Mouse (Mus musculus) midbrain, embryonic 12.5 days (tissue): ENCODE data around the gene Olfr1279. TPM values are rescaled to one million over a fixed set of nuclear protein-coding genes. Genes with fewer than 3 reads are reported as not detected.
"Not testable (repeated sequence)": the region's sequence is repeated elsewhere in the genome, so short reads cannot be mapped to it uniquely, and the experiment has no call there.

Experiments used
- ATAC-seq: fragments of 200-750 bp; cut with Nextera tagmentation; 2 replicates; pipeline ENCODE4 v1.8.0; 2017; ENCODE audit warnings: low read depth, moderate TSS enrichment, moderate library complexity; ENCODE audit not compliant: low FRiP score
- H3K27ac ChIP-seq: fragments of 300-500 bp; sonication (generic); replicated peaks from 2 replicates; pipeline ENCODE4 v1.5.1; 2016; ENCODE audit warnings: mild to moderate bottlenecking
- H3K27me3 ChIP-seq: fragments of 300-500 bp; sonication (generic); 2 replicates; pipeline ENCODE4 v1.6.1; 2016; ENCODE audit warnings: mild to moderate bottlenecking
- H3K36me3 ChIP-seq: fragments of 300-500 bp; sonication (generic); 2 replicates; pipeline ENCODE4 v1.6.1; 2016
- H3K4me1 ChIP-seq: fragments of 300-500 bp; sonication (generic); 2 replicates; pipeline ENCODE4 v1.6.1; 2016
- H3K4me2 ChIP-seq: fragments of 300-500 bp; sonication (generic); replicated peaks from 2 replicates; pipeline ENCODE4 v1.6.1; 2016; ENCODE audit warnings: mild to moderate bottlenecking, moderate library complexity
- H3K4me3 ChIP-seq: fragments of 300-500 bp; sonication (generic); 2 replicates; pipeline ENCODE4 v1.5.1; 2016; ENCODE audit warnings: mild to moderate bottlenecking
- H3K9ac ChIP-seq: fragments of 300-500 bp; sonication (generic); replicated peaks from 2 replicates; pipeline ENCODE4 v1.6.1; 2016; ENCODE audit warnings: mild to moderate bottlenecking, moderate library complexity
- H3K9me3 ChIP-seq: fragments of 300-500 bp; sonication (generic); 2 replicates; pipeline ENCODE4 v1.6.1; 2016; ENCODE audit warnings: mild to moderate bottlenecking
- WGBS: fragments of 180-500 bp; shearing (Covaris S2); methylation state at CpG from one replicate; pipeline ENCODE4 v1.1.7; 2016; 5-methylcytosine and 5-hydroxymethylcytosine counted together
- polyA plus RNA-seq: library from polyadenylated mRNA; unstranded; fragments of >200 nt; fragmentation: Nextera tagmentation; extraction: Ambion mirVana; gene quantifications from 2 replicates; pipeline ENCODE4 v1.2.1, GENCODE M21; 2016

The Olfr1279 gene
- not detected in 2 replicates for polyA plus RNA-seq

DNA sequence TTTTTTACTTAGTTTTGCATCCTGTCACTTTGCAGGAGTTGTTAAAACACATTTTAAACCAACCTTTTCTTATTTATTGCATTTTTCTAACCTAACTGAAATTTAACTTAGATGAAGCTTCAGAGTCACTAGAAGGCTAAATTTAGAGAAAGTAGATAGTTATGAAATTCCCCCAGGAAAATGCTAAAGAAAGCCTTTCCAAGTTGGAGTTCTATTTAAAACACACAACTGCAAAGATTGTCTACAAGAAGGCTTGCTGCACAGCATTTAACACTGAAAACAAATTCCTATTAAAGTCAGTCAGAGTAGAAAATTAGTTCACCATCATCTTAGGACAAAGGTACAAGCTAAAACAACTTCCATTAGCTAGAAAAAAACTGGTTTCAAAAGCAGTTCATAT is at the start of gene Olfr1279:
Gene Olfr1279, plus strand, starts transcription at position 262 of the 400 bp plus-strand sequence.
- no peaks in the 10 kb centered on the region for H3K36me3 ChIP-seq
- no peak for ATAC-seq
- H3K9ac ChIP-seq, result no peak within 1 kb of the TSS
- no peak within 1 kb of the TSS for H3K4me2 ChIP-seq
- no peaks in the 10 kb centered on the region for H3K9me3 ChIP-seq
- H3K27me3 ChIP-seq, result no peaks in the 10 kb centered on the region
- H3K4me3 ChIP-seq, result no peak within 1 kb of the TSS
- H3K27ac ChIP-seq, result no peak within 1 kb of the TSS
- H3K4me1 ChIP-seq, result no peaks in the 10 kb centered on the region

DNA sequence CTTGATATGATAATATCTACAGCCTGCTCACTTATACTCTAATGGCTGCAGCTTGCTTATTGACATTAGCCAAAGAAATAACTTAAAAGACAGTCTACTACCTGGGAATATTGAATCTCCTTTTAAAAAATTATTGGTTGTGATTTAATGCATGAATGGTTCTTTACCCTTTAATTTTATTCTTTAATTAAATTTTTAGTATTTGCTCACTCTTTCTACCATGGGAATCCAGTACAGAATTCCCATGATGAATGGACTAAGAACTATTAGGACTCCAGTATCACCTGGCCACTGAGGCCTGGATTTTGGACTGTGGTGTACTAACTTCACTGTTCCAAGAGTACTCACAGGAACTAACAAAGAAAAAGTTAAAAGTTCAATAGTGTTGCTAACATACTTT is 46.2 kb upstream of the Olfr1279 start, which contains the start of gene Olfr1276:
Gene Olfr1276, plus strand, starts transcription at position 301 of the 400 bp plus-strand sequence.
- Histone ChIP-seq H3K4me1 (no peaks in the 10 kb centered on the region), H3K27ac (no peak within 1 kb of the TSS), H3K9me3 (no peaks in the 10 kb centered on the region), H3K4me3 (no peak within 1 kb of the TSS), H3K9ac (no peak within 1 kb of the TSS), H3K27me3 (no peaks in the 10 kb centered on the region), H3K4me2 (no peak within 1 kb of the TSS), H3K36me3 (no peaks in the 10 kb centered on the region)
- ATAC-seq, result no peak

DNA sequence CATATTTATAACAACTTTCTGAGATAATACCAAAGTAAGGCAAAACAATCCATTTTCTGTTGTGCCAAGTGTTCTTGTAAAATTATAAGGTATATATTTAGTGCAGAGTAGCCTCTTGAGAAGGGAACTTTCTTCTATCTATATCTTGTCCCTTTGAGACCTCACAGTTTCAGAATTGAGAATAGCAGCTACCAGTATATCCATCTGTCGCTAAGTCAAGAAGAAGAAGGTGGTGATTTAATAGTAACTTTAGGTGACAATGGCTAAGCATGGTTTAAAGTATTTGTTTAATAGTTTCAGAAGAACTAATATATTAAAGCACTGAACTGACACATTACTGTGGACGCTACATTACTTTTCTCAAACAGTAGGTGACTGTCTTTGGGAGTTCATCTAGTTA is 26.4 kb upstream of the Olfr1279 start, which contains the start of gene Olfr1277:
Gene Olfr1277, minus strand, starts transcription at position 101 of the 400 bp plus-strand sequence.
- no peak within 1 kb of the TSS for H3K4me2 ChIP-seq
- no peaks in the 10 kb centered on the region for H3K27me3 ChIP-seq
- no peaks in the 10 kb centered on the region for H3K9me3 ChIP-seq
- H3K4me1 ChIP-seq, result no peaks in the 10 kb centered on the region
- H3K36me3 ChIP-seq, result no peaks in the 10 kb centered on the region
- H3K27ac ChIP-seq, result no peak within 1 kb of the TSS
- WGBS, result 90% methylated on average over 2 of the region's 2 CpGs
- no peak for ATAC-seq
- no peak within 1 kb of the TSS for H3K4me3 ChIP-seq
- H3K9ac ChIP-seq, result no peak within 1 kb of the TSS

DNA sequence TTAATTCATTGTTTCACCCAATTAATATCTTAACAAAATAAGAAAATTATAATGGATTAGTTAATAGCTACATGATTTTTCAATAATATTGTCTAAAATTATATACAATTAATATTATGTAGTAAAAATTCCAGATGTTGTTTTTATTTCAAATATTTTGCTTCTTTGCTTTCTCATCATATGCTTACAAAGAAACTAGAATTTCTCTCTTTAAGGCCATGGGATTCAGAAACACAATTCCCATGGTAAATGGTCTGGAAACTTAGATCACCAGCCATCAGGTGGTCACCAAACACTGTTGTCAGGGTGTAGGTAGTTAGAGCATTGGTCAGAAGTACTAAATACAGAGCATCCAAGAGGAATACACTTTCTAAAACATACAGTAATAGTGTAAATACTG is 10.6 kb upstream of the Olfr1279 start, which contains the start of gene Olfr1278:
Gene Olfr1278, plus strand, starts transcription at position 301 of the 400 bp plus-strand sequence.
- ATAC-seq, result no peak
- Histone ChIP-seq H3K4me2 (no peak within 1 kb of the TSS), H3K27me3 (no peaks in the 10 kb centered on the region), H3K4me3 (no peak within 1 kb of the TSS), H3K36me3 (no peaks in the 10 kb centered on the region), H3K9me3 (no peaks in the 10 kb centered on the region), H3K9ac (no peak within 1 kb of the TSS), H3K4me1 (no peaks in the 10 kb centered on the region), H3K27ac (no peak within 1 kb of the TSS)

DNA sequence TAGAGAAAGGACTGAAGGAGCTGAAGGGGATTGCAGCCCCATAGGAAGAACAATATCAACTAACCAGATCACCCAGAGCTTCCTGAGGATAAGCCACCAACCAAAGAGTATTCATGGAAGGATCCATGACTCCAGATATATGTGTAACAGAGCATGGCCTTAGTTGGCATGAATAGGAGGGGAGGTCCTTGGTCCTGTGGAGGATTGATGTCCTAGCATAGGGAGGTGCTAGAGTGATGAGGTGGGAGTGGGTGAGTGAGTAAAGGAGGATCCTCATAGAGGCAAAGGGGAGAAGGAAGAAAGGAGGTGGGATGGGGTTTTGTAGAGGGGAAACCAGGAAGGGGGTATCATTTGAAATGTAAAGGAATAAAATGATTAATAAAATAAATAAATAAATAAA is 1.9 kb upstream of the Olfr1279 start:
- Histone ChIP-seq H3K4me1 (no peaks in the 10 kb centered on the region), H3K4me3 (no peak overlapping the region), H3K36me3 (no peaks in the 10 kb centered on the region), H3K9ac (no peak overlapping the region), H3K27ac (no peak overlapping the region), H3K9me3 (no peaks in the 10 kb centered on the region), H3K27me3 (no peaks in the 10 kb centered on the region), H3K4me2 (no peak overlapping the region)
- ATAC-seq, result no peak

DNA sequence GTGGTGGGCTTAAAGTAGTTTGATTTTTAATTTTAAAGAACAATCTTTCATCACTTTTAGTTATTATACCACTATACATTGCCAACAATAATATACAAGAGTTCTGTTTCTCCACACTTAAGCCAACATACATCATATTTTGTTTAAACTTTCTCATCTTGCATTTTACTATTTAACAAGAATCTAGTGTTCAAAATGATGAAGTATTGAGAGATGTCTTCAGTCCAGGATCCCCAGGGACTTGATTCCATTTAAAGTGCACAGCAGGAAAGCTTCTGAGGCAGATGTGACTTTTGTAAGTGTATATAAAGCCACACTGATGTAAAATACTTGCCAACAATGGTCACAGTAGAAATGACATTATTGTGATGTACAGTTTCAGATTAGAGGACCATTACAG is 13.3 kb downstream of the Olfr1279 start, which contains the start of gene Olfr1280:
Gene Olfr1280, plus strand, starts transcription at position 301 of the 400 bp plus-strand sequence.
- H3K4me3 ChIP-seq, result no peak within 1 kb of the TSS
- no peak within 1 kb of the TSS for H3K27ac ChIP-seq
- H3K27me3 ChIP-seq, result no peaks in the 10 kb centered on the region
- H3K9ac ChIP-seq, result no peak within 1 kb of the TSS
- H3K9me3 ChIP-seq, result no peaks in the 10 kb centered on the region
- H3K4me2 ChIP-seq, result no peak within 1 kb of the TSS
- no peak for ATAC-seq
- no peaks in the 10 kb centered on the region for H3K36me3 ChIP-seq
- no peaks in the 10 kb centered on the region for H3K4me1 ChIP-seq

DNA sequence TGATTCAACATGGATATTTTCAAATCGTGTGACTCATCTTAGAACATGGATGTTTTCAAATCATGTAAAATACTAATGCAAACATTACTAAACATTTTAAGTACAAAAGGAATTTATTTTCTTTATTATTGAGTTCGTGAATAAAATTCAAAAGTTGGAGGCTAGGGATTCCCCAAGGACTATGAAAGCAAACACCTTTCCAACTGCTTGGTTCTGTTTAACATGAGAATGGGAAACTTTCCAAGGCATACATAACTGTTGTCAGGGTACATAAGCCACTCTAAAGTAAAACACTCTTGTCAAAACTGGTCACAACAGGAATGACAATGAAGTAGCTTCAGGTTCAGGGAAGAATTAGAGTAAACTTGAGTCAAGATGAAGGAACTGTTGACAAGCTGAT is 25.8 kb downstream of the Olfr1279 start, which contains the start of gene Olfr1281:
Gene Olfr1281, plus strand, starts transcription at position 301 of the 400 bp plus-strand sequence.
- Histone ChIP-seq H3K9ac (no peak within 1 kb of the TSS), H3K4me1 (no peaks in the 10 kb centered on the region), H3K4me3 (no peak within 1 kb of the TSS), H3K27ac (no peak within 1 kb of the TSS), H3K36me3 (no peaks in the 10 kb centered on the region), H3K4me2 (no peak within 1 kb of the TSS), H3K9me3 (no peaks in the 10 kb centered on the region), H3K27me3 (no peaks in the 10 kb centered on the region)
- no peak for ATAC-seq
- WGBS, result 81% methylated on average over 2 of the region's 2 CpGs

DNA sequence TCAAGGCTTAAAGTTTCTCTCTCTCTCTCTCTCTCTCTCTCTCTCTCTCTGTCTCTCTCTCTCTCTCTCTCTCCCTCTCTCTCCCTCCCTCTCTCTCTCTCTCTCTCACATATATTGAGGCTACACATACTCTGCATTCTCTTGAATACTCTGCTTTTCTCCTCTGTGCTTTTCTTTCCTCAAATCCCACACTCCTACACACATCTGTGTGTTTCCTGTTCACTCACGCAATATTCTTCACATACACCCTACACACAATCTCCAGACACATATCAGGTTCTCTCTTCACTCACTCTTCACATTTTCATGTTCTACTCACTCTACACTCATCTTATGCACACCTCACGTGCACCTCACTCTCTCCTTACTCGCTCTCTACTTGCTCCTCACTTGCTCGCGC is 33.3 kb downstream of the Olfr1279 start:
- ATAC-seq, H3K27me3 ChIP-seq, H3K9me3 ChIP-seq, H3K9ac ChIP-seq, H3K4me2 ChIP-seq, H3K4me3 ChIP-seq, H3K4me1 ChIP-seq, H3K27ac ChIP-seq, H3K36me3 ChIP-seq: not testable (repeated sequence)
- 90% methylated on average over 5 of the region's 5 CpGs for WGBS

DNA sequence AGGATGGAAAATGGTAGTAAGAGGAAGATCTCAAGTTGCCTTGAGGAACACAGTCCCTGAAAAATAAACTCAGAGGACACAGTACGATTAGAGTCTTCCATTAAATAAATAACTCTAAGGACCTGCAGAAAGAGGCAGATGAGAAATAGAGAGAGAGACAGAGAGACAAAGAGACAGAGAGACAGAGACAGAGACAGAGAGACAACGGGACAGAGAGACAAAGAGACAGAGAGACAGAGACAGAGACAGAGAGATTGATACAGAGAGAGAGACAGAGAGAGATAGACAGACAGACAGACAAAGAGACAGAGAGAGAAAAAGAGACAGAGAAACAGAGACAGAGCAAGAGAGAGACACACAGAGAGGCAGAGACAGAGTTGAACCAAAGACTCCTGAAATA is 35.5 kb downstream of the Olfr1279 start, which contains the start of gene Olfr1282:
Gene Olfr1282, minus strand, starts transcription at position 101 of the 400 bp plus-strand sequence.
- no peaks in the 10 kb centered on the region for H3K36me3 ChIP-seq
- ATAC-seq, result no peak
- H3K27ac ChIP-seq, result no peak within 1 kb of the TSS
- no peaks in the 10 kb centered on the region for H3K27me3 ChIP-seq
- H3K4me2 ChIP-seq, result no peak within 1 kb of the TSS
- no peaks in the 10 kb centered on the region for H3K9me3 ChIP-seq
- WGBS, result 75% methylated on average over 2 of the region's 2 CpGs
- no peaks in the 10 kb centered on the region for H3K4me1 ChIP-seq
- no peak within 1 kb of the TSS for H3K4me3 ChIP-seq
- no peak within 1 kb of the TSS for H3K9ac ChIP-seq

Other genes starting within 250 kb of the Olfr1279 start
- gene Gm13941, start 194.7 kb upstream of the Olfr1279 start, polyA plus RNA-seq, result not detected in 2 replicates
- gene Gm15130, start 147.7 kb upstream of the Olfr1279 start, polyA plus RNA-seq, result not detected in 2 replicates
- gene 4930430A15Rik, start 71.0 kb upstream of the Olfr1279 start, polyA plus RNA-seq, result not detected in 2 replicates
- gene Olfr1275, start 65.3 kb upstream of the Olfr1279 start, polyA plus RNA-seq, result not detected in 2 replicates
- not detected in 2 replicates for gene Olfr1276, start 46.1 kb upstream of the Olfr1279 start, polyA plus RNA-seq
- gene Olfr1277, start 26.5 kb upstream of the Olfr1279 start, polyA plus RNA-seq, result not detected in 2 replicates
- gene Olfr1278, start 10.5 kb upstream of the Olfr1279 start, polyA plus RNA-seq, result not detected in 2 replicates
- gene Olfr1280, start 13.4 kb downstream of the Olfr1279 start, polyA plus RNA-seq, result not detected in 2 replicates
- gene Olfr1281, start 25.9 kb downstream of the Olfr1279 start, polyA plus RNA-seq, result not detected in 2 replicates
- gene Olfr1282, start 35.4 kb downstream of the Olfr1279 start, polyA plus RNA-seq, result not detected in 2 replicates
- not detected in 2 replicates for gene Olfr1283, start 66.2 kb downstream of the Olfr1279 start, polyA plus RNA-seq
- gene Olfr1284, start 74.9 kb downstream of the Olfr1279 start, polyA plus RNA-seq, result not detected in 2 replicates
- gene Olfr1286, start 122.5 kb downstream of the Olfr1279 start, polyA plus RNA-seq, result not detected in 2 replicates
- not detected in 2 replicates for gene Olfr1287, start 148.5 kb downstream of the Olfr1279 start, polyA plus RNA-seq
- gene Olfr1288, start 173.5 kb downstream of the Olfr1279 start, polyA plus RNA-seq, result not detected in 2 replicates
- not detected in 2 replicates for gene Olfr1289, start 180.2 kb downstream of the Olfr1279 start, polyA plus RNA-seq
- gene Olfr1290, start 193.2 kb downstream of the Olfr1279 start, polyA plus RNA-seq, result not detected in 2 replicates
- not detected in 2 replicates for gene Olfr1291-ps1, start 196.5 kb downstream of the Olfr1279 start, polyA plus RNA-seq
- not detected in 2 replicates for gene Olfr1293-ps, start 224.6 kb downstream of the Olfr1279 start, polyA plus RNA-seq
- gene Olfr1294, start 239.7 kb downstream of the Olfr1279 start, polyA plus RNA-seq, result not detected in 2 replicates